Mouse (Mus musculus) hindbrain, embryonic 12.5 days (tissue): ENCODE results near the gene Fhl2. TPM values are rescaled to one million over a fixed set of nuclear protein-coding genes. Genes with fewer than 3 reads are reported as not detected.

Experiments
- ATAC-seq: fragments of 200-750 bp; cut with Nextera tagmentation; 2 replicates; pipeline ENCODE4 v1.8.0; 2017; ENCODE audit warnings: moderate TSS enrichment; ENCODE audit not compliant: low FRiP score
- H3K27ac ChIP-seq: fragments of 300-500 bp; sonication (generic); 2 replicates; pipeline ENCODE4 v1.5.1; 2016; ENCODE audit warnings: mild to moderate bottlenecking
- H3K27me3 ChIP-seq: fragments of 300-500 bp; sonication (generic); 2 replicates; pipeline ENCODE4 v1.6.1; 2016; ENCODE audit warnings: mild to moderate bottlenecking
- H3K36me3 ChIP-seq: fragments of 300-500 bp; sonication (generic); 2 replicates; pipeline ENCODE4 v1.6.1; 2016; ENCODE audit warnings: mild to moderate bottlenecking
- H3K4me1 ChIP-seq: fragments of 300-500 bp; sonication (generic); 2 replicates; pipeline ENCODE4 v1.6.1; 2016
- H3K4me2 ChIP-seq: fragments of 300-500 bp; sonication (generic); replicated peaks from 2 replicates; pipeline ENCODE4 v1.6.1; 2016; ENCODE audit warnings: mild to moderate bottlenecking
- H3K4me3 ChIP-seq: fragments of 300-500 bp; sonication (generic); 2 replicates; pipeline ENCODE4 v1.5.1; 2016; ENCODE audit warnings: mild to moderate bottlenecking
- H3K9ac ChIP-seq: fragments of 300-500 bp; sonication (generic); 2 replicates; pipeline ENCODE4 v1.6.1; 2016; ENCODE audit warnings: mild to moderate bottlenecking, moderate library complexity
- H3K9me3 ChIP-seq: fragments of 300-500 bp; sonication (generic); replicated peaks from 2 replicates; pipeline ENCODE4 v1.6.1; 2016; ENCODE audit warnings: mild to moderate bottlenecking
- WGBS: fragments of 180-500 bp; shearing (Covaris S2); methylation state at CpG from one replicate; pipeline ENCODE4 v1.1.7; 2016; 5-methylcytosine and 5-hydroxymethylcytosine counted together
- polyA plus RNA-seq: library from polyadenylated mRNA; unstranded; fragments of >200 nt; fragmentation: Nextera tagmentation; extraction: Ambion mirVana; gene quantifications from 2 replicates; pipeline ENCODE4 v1.2.1, GENCODE M21; 2016

Fhl2 gene
- polyA plus RNA-seq, 1 experiment from 2014 or later = 11.8 TPM

DNA sequence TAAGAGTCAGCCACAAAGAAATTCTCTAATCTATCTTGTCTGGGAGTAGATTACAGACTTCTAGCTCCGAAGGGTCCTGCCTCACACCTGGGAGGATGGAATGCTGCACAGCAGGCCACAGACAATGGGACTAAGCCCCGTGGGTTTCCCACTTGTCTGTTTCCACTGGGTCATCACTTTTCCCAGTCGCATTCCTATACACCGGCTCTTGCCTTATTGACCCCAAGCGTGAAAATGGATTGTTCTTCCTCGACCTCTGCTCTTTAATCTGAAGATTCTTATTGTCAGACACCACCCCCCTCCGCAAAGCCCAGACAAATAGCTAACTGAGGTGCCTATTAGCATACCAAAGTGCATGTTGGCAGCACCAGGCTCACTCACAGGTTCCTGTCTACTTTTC lies 10.4 kb downstream of the Fhl2 start:
- H3K9me3 ChIP-seq = no peaks in the 10 kb centered on the region
- no peak overlapping the region for H3K4me3 ChIP-seq
- H3K4me1 ChIP-seq = peaks cover 5% of the 10 kb centered on the region
- H3K27ac ChIP-seq = no peak overlapping the region
- 8% methylated on average over 7 of the region's 7 CpGs for WGBS
- no peak overlapping the region for H3K9ac ChIP-seq
- H3K27me3 ChIP-seq = no peaks in the 10 kb centered on the region
- H3K4me2 ChIP-seq = no peak overlapping the region
- ATAC-seq = no peak
- H3K36me3 ChIP-seq = no peaks in the 10 kb centered on the region

DNA sequence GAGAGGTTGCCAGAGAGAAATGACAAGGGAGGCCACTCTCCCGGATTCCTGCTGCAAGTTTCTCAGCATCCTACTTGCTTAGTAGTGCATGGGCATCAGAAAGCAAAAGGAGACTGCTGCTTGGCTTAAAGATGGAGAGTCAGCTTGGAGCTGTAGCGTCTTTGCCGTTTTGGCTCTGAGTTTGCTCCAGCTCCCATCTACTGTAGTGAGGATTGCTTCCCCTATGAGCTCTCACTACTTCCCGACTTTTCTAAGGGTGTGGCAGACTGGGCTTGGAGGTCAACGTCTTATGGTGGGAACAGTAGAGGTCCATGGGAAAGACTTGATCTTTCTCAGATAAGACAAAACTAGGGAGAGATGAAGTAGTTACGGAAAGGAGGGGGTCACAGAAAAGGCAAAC lies 15.9 kb downstream of the Fhl2 start:
- Histone ChIP-seq H3K4me3 (no peak overlapping the region), H3K36me3 (no peaks in the 10 kb centered on the region), H3K9ac (no peak overlapping the region), H3K27me3 (no peaks in the 10 kb centered on the region), H3K9me3 (no peaks in the 10 kb centered on the region), H3K4me2 (no peak overlapping the region), H3K27ac (no peak overlapping the region), H3K4me1 (no peaks in the 10 kb centered on the region)
- WGBS = 91% methylated on average over 6 of the region's 6 CpGs
- no peak for ATAC-seq

DNA sequence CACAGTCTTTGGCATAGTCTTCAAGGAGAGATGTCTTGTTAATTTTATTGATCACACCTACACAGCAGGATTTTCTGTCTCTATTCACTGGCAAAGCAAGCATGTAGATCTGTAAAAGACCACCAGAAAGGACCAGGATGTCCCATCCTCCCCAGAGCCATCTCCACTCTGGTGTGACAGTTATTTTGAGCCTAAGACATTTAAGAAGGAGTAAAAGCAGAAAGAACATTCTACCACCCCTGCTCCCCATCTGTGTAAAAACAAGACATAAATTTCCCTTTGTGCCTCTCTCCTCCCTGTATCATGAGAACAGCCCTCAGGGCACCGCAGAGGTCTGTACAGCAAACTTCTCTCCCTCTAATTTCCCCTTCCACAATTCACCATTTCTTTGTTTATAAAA lies 18.0 kb downstream of the Fhl2 start:
- Histone ChIP-seq H3K9ac (no peak overlapping the region), H3K36me3 (no peaks in the 10 kb centered on the region), H3K27me3 (no peaks in the 10 kb centered on the region), H3K27ac (no peak overlapping the region), H3K4me3 (no peak overlapping the region), H3K4me2 (no peak overlapping the region), H3K4me1 (no peaks in the 10 kb centered on the region), H3K9me3 (no peaks in the 10 kb centered on the region)
- ATAC-seq = no peak
- 91% methylated on average over 1 of the region's 1 CpGs for WGBS

DNA sequence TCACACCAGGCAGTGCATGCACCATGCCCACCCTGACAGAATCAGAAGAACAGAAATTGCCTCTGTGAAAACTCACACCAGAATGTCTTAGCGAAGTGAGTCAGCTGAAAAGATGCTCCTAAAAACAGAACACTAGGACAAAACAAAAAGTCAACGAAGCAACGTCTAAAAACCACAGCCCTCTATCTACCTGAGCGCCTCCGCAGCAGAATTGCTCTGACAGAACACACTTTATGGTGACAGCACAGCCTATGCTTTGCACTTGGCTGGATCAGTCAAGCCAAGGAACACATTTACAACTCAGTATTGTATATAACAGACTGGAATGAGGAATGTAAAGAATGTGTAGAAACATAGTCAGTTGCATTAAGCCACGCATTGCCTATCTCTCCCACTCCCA lies 18.4 kb downstream of the Fhl2 start:
- Histone ChIP-seq H3K36me3 (no peaks in the 10 kb centered on the region), H3K4me3 (no peak overlapping the region), H3K9me3 (no peaks in the 10 kb centered on the region), H3K4me2 (no peak overlapping the region), H3K9ac (no peak overlapping the region), H3K27me3 (no peaks in the 10 kb centered on the region), H3K4me1 (no peaks in the 10 kb centered on the region), H3K27ac (no peak overlapping the region)
- ATAC-seq = no peak
- WGBS = 85% methylated on average over 6 of the region's 6 CpGs

DNA sequence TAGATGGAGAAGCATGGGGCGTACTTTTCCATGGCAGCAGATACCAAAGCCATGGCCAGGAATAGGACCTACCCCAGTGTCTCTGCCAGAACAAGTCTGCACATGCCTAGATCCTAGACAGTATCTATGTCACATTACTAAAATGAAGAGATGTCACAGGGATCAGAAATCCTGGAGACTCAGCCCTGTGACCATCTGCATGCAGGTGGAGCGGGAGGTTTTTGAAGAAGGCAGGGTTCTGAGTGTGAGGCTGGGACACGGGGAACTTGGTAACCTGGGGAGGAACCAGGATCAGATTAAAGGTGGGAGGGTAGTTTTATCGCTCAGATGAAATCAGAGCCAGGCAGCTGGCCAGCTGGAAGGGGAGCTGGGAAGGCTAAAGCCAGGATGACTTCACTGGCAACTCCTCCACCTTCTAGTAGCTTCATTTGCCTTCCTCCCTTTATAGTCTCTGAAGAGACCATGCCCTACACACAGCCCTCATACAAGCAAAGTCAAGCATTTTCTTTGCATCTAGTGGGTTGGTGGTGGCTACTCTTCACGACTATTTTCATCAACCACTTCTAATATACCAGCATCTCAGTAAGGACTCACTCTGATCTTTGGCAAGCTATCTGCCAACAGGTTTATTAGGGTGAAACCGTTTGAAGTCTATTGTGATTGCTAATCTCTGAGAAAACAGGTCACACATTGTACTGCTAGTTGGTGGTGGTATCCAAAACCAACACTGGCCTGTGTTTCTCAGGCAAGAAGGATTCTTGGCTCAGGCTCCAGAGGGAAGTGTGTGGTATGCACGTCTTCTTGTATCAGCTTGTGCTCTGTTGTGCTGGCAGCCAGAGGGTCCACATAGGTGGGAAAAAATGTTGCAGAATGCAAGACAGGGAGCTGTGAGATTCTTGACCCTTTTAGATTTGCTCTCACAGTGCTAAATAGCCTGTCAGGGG lies 23.2 kb downstream of the Fhl2 start:
- H3K4me3 ChIP-seq = no peak overlapping the region
- H3K36me3 ChIP-seq = no peaks in the 10 kb centered on the region
- H3K4me2 ChIP-seq = no peak overlapping the region
- H3K9me3 ChIP-seq = no peaks in the 10 kb centered on the region
- 80% methylated on average over 7 of the region's 7 CpGs for WGBS
- ATAC-seq = no peak
- H3K27me3 ChIP-seq = no peaks in the 10 kb centered on the region
- no peaks in the 10 kb centered on the region for H3K4me1 ChIP-seq
- no peak overlapping the region for H3K9ac ChIP-seq
- H3K27ac ChIP-seq = no peak overlapping the region

DNA sequence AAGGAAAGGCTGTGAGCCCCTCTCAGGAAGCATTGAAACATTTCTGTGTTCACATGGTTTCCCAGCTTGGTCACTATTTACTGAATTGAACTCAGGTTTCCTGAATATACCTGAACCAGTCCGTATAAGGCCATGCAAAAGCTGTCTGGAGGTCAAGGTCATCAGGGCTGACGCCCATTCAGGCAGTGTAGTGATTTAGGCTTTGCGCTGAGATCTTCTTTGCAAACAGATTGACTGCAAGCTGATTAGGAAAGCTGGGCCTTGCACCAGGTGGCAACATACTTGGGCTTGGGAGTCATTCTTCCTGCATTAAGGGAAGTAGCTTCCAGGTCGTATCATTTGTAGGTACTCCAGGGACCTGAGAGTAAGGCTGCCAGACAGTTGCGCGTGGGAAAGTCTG lies 25.0 kb downstream of the Fhl2 start:
- H3K27me3 ChIP-seq = no peaks in the 10 kb centered on the region
- H3K9me3 ChIP-seq = no peaks in the 10 kb centered on the region
- H3K9ac ChIP-seq = no peak overlapping the region
- no peak overlapping the region for H3K27ac ChIP-seq
- no peaks in the 10 kb centered on the region for H3K4me1 ChIP-seq
- H3K4me3 ChIP-seq = no peak overlapping the region
- WGBS = 90% methylated on average over 6 of the region's 6 CpGs
- H3K36me3 ChIP-seq = no peaks in the 10 kb centered on the region
- no peak overlapping the region for H3K4me2 ChIP-seq
- no peak for ATAC-seq

DNA sequence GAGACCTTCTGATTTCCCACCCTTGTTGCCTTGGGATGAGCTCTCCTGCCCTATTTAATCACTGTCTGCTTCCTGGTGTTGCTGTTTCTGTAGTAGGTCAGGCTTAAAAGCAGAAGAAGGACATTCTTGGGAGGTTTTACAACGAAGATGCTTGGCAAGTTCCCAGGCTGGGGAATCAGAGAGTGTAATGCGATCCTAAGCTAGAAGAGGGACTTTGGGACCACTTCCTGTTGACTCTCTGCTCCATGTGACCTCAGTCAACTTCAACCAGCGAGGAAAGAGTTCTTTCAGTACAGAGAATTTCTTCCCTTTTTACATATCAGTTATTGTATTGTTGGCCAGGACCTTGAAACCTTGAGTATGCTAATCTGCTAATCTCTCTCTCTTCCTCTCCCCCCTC lies 25.7 kb downstream of the Fhl2 start:
- Histone ChIP-seq H3K27ac (no peak overlapping the region), H3K9me3 (no peaks in the 10 kb centered on the region), H3K9ac (no peak overlapping the region), H3K27me3 (no peaks in the 10 kb centered on the region), H3K4me2 (no peak overlapping the region), H3K36me3 (no peaks in the 10 kb centered on the region), H3K4me3 (no peak overlapping the region), H3K4me1 (no peaks in the 10 kb centered on the region)
- ATAC-seq = no peak
- 37% methylated on average over 3 of the region's 3 CpGs for WGBS

DNA sequence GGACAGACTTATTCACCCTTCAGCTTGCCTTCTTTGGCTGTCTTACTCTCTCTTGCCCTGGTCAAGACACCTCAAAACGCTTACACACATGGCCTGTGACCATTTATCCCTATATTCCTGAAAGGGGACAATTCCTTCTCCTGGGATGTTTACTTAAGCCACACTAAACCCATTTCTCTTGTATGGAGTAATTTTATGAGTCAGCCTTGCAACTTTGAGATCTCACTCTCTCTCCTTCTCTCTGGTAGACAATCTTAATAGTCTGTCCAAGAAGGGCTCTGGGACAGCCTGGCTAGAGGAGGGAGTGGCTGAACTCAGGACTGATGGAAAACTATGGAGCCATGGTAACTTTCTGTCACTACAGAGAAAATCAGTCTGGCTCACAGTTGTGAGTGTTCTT lies 27.1 kb downstream of the Fhl2 start:
- no peak overlapping the region for H3K4me2 ChIP-seq
- ATAC-seq = no peak
- no peaks in the 10 kb centered on the region for H3K4me1 ChIP-seq
- WGBS = 97% methylated on average over 1 of the region's 1 CpGs
- no peak overlapping the region for H3K4me3 ChIP-seq
- no peaks in the 10 kb centered on the region for H3K9me3 ChIP-seq
- no peaks in the 10 kb centered on the region for H3K27me3 ChIP-seq
- no peak overlapping the region for H3K9ac ChIP-seq
- H3K27ac ChIP-seq = no peak overlapping the region
- H3K36me3 ChIP-seq = no peaks in the 10 kb centered on the region

DNA sequence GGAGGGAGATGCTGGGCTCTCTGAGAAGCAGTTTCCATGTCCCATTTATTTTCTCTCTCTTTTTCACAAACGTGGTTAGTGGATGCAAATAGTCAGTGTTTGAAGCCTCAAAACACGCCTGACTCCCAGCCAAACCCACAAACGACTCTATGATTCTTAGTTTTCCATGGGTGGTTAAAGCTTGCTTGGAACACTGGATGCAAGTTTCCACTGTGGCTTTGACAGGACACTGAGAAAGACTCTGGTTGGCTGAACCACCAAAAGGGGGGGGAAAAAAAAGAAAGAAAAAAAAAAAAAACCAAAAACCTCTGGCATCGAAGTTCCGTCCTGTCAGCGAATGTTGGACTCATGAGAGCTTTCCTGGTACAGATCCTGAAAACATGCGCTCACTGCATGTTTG lies 27.6 kb downstream of the Fhl2 start:
- ATAC-seq = no peak
- H3K27ac ChIP-seq = no peak overlapping the region
- 85% methylated on average over 7 of the region's 7 CpGs for WGBS

DNA sequence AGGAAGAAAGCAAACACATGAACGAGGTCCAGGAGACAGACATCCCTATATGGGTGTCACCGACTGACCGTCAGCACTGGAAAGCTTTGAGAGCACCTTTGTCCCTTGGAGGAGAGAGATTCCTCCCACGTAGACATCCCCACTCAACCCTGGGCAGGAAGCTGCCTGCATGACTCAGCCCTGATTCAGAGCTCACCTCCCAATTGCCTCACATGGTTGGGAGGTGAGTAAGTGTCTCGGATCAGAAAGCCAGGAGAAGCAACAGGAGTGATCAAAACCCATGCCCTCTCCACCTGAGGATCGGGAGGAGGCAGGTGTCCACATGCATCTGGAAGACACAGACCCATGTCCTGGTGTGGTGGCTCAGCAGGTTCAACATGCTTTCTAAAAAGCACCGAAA lies 28.2 kb downstream of the Fhl2 start:
- ATAC-seq = no peak
- no peak overlapping the region for H3K4me3 ChIP-seq
- no peaks in the 10 kb centered on the region for H3K27me3 ChIP-seq
- H3K9me3 ChIP-seq = no peaks in the 10 kb centered on the region
- no peak overlapping the region for H3K27ac ChIP-seq
- H3K9ac ChIP-seq = no peak overlapping the region
- 0 out of 2 replicates have a peak, but pooled peaks cover 2% of the 10 kb centered on the region for H3K4me1 ChIP-seq
- WGBS = 85% methylated on average over 7 of the region's 7 CpGs
- H3K36me3 ChIP-seq = no peaks in the 10 kb centered on the region
- H3K4me2 ChIP-seq = no peak overlapping the region

More for the DNA sequence above, 27.6 kb downstream of the Fhl2 start:
- H3K4me2 ChIP-seq = no peak overlapping the region
- no peaks in the 10 kb centered on the region for H3K9me3 ChIP-seq
- H3K4me3 ChIP-seq = no peak overlapping the region
- no peaks in the 10 kb centered on the region for H3K36me3 ChIP-seq
- no peaks in the 10 kb centered on the region for H3K4me1 ChIP-seq
- H3K9ac ChIP-seq = no peak overlapping the region
- H3K27me3 ChIP-seq = no peaks in the 10 kb centered on the region

DNA sequence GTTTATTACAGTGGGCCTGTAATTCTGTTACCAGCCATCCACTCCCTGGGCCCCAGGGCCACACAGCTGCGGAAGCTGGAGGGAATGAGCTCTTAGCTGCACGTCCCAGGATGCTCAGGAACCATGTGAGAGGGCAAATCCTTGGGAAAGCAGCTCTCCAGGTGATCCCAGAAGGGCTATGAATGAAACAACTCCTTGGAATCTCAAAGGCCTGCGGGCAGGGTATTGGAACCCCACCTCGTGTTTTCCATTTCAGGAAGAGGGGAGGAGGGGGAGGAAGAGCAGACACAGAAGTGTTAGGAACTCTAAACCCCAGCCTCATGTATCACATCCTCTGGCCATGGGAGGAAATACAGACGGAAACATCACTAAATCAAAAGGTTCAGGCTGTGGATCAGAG lies 28.8 kb downstream of the Fhl2 start:
- ATAC-seq = no peak
- WGBS = 43% methylated on average over 5 of the region's 5 CpGs
- Histone ChIP-seq H3K36me3 (no peaks in the 10 kb centered on the region), H3K27ac (no peak overlapping the region), H3K4me1 (peaks cover 5% of the 10 kb centered on the region; the same call in 1 of the 2 replicates), H3K9ac (no peak overlapping the region), H3K4me3 (no peak overlapping the region), H3K27me3 (no peaks in the 10 kb centered on the region), H3K4me2 (no peak overlapping the region), H3K9me3 (no peaks in the 10 kb centered on the region)

DNA sequence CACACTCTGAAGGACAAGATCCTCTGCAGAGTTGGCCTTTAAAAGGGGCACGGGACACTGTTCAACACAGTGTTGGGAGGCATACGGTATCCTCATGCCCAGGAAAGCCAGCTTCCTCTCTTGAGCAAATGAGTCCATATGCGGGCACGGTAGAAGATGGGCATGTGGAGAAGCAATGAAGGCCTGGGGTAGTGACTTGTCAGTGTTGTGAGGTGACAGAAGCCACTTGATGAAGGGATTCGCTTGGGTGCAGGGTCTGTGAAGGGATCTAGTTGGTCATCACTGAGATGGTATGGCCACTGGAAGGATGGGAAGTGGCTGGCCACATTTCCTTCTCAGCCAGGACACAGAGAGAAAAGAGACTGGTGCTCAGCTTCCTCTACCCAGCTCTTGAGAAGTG lies 32.2 kb downstream of the Fhl2 start:
- Histone ChIP-seq H3K27ac (no peak overlapping the region), H3K4me1 (peaks cover 10% of the 10 kb centered on the region), H3K9me3 (no peaks in the 10 kb centered on the region), H3K9ac (no peak overlapping the region), H3K27me3 (no peaks in the 10 kb centered on the region), H3K4me2 (no peak overlapping the region), H3K36me3 (no peaks in the 10 kb centered on the region), H3K4me3 (no peak overlapping the region)
- ATAC-seq = no peak
- 96% methylated on average over 5 of the region's 5 CpGs for WGBS
